In the genomic region with DNA sequence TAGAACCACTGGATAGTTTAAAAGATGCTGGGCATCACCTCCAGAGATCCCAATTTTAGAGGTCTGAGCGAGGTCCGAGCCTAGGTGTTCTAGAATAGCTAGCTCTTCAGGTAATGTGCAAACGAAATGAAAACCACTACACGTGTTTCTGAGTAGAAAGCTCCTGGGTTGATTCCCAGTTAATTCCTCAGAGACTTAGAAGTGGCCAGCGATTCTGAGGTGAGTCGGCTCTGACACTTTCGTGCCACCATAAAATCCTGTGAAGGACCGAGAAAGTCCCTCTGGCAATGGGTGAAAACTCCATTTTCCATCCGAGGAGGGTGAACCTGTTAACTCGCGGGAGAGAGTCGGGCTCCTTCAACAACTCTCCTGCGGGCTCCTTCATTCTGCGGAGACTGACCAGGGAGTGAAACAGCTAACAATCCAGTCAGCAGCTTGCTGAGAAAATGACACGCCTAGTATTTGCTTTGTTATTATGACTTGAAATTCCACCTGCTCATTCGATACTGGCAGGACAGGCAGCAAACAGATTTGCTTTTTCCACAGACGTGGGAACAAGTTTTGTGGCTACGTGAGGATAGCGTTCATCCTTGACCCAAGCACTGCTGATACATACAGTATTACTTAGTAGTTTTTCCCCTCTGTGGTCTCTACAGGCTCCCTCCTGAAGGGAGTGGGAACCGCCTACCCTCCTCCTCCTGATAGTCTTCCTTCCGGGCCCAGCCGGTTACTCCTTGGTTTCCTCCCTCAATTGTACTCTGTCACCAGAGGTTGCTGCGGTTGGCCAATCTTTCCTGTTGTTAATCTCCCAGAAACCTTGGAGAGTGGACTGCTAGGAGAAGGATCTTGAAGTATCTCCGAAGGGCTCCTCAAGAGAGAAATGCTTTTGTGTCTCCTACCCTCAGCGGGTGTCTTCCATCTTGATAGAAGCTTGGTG, we compare ENCODE assay signal across 8 mouse cellular contexts. TPM values are rescaled to one million over a fixed set of nuclear protein-coding genes. Genes with fewer than 3 reads are reported as not detected.
DNase-seq lines count a peak whose midpoint lies in the region; ATAC-seq and TF ChIP-seq lines count a peak whose summit lies in the region.

No protein-coding gene starts in this region.

- H3K36me3 ChIP-seq in embryonic facial prominence, embryonic 11.5 days (replicated peaks; ENCODE audit: control insufficient read depth, insufficient read depth, low read depth, low read length) = no peaks in the 10 kb centered on the region
- H3K36me3 ChIP-seq in hindbrain, embryonic 13.5 days = no peaks in the 10 kb centered on the region
- no peaks in the 10 kb centered on the region for H3K36me3 ChIP-seq in liver, postnatal 0 days (replicated peaks; ENCODE audit: insufficient read depth, low read length)
- H3K36me3 ChIP-seq in small intestine, adult 2 months (ENCODE audit: control insufficient read depth, insufficient read depth, low read length) = no peaks in the 10 kb centered on the region

- no peak for TF ChIP-seq POLR2A in small intestine, adult 2 months (IDR thresholded peaks at IDR 0.05; ENCODE audit: low read depth, low read length)

- WGBS in embryonic facial prominence, embryonic 11.5 days = 18% methylated on average over 25 of the region's 25 CpGs
- WGBS in hindbrain, embryonic 13.5 days = 22% methylated on average over 25 of the region's 25 CpGs
- 7% methylated on average over 25 of the region's 25 CpGs for WGBS in liver, postnatal 0 days (ENCODE audit: insufficient replicate concordance)
- 6% methylated on average over 25 of the region's 25 CpGs for WGBS in small intestine, adult 2 months

- no peak overlapping the region for H3K27ac ChIP-seq in embryonic facial prominence, embryonic 11.5 days (replicated peaks; ENCODE audit: low read depth, low read length)
- H3K27ac ChIP-seq in hindbrain, embryonic 13.5 days = no peak overlapping the region
- H3K27ac ChIP-seq in liver, postnatal 0 days (ENCODE audit: low read depth) = peak overlapping the region; percentile 26; the same call in 1 of the 2 replicates
- peak overlapping the region; percentile 71 for H3K27ac ChIP-seq in small intestine, adult 2 months (ENCODE audit: insufficient read depth, low read depth, low read length)

- no peak for TF ChIP-seq EP300 in liver, postnatal 0 days (IDR thresholded peaks at IDR 0.05; ENCODE audit: low read depth)

- peak overlapping the region; percentile 44 for H3K4me3 ChIP-seq in embryonic facial prominence, embryonic 11.5 days (ENCODE audit: low read depth, low read length)
- peak overlapping the region; percentile 57 for H3K4me3 ChIP-seq in hindbrain, embryonic 13.5 days
- H3K4me3 ChIP-seq in liver, postnatal 0 days (ENCODE audit: low read depth, low read length) = peak overlapping the region; percentile 66
- peak overlapping the region; percentile 89 for H3K4me3 ChIP-seq in small intestine, adult 2 months (ENCODE audit: low read depth, low read length)

- no peak for DNase-seq in cerebellum, adult 11 months
- DNase-seq in embryonic facial prominence, embryonic 11.5 days (ENCODE audit: low spot score) = no peak
- no peak for DNase-seq in liver, postnatal 0 days
- no peak for DNase-seq in frontal cortex, postnatal 36 days (ENCODE audit: low spot score in 2 of 2)
- DNase-seq in embryo, embryonic 11 days = no peak

- H3K4me2 ChIP-seq in embryonic facial prominence, embryonic 11.5 days (ENCODE audit: low read depth, low read length) = peak overlapping the region; percentile 87
- peak overlapping the region; percentile 66 for H3K4me2 ChIP-seq in hindbrain, embryonic 13.5 days
- H3K4me2 ChIP-seq in liver, postnatal 0 days (ENCODE audit: low read depth, low read length) = peak overlapping the region; percentile 97

- ATAC-seq in cerebellum, adult (ENCODE audit: insufficient number of reproducible peaks, low FRiP score, low TSS enrichment) = 0 out of 2 replicates have a peak, but pooled peaks have one; percentile 12
- no peak for ATAC-seq in embryonic facial prominence, embryonic 11.5 days (replicated peaks; ENCODE audit: insufficient number of reproducible peaks, low FRiP score, low TSS enrichment, low read depth)
- ATAC-seq in hindbrain, embryonic 13.5 days (ENCODE audit: low FRiP score) = no peak
- ATAC-seq in liver, postnatal 0 days = 0 out of 2 replicates have a peak, but pooled peaks have one; percentile 27

- H3K27me3 ChIP-seq in embryonic facial prominence, embryonic 11.5 days (ENCODE audit: control insufficient read depth, insufficient read depth, low read length) = peaks cover 10% of the 10 kb centered on the region
- peaks cover 27% of the 10 kb centered on the region for H3K27me3 ChIP-seq in hindbrain, embryonic 13.5 days
- H3K27me3 ChIP-seq in liver, postnatal 0 days (ENCODE audit: insufficient read depth, low read length) = no peaks in the 10 kb centered on the region
- H3K27me3 ChIP-seq in small intestine, adult 2 months (ENCODE audit: control insufficient read depth, insufficient read depth, low read length) = no peaks in the 10 kb centered on the region

- TF ChIP-seq CTCF in liver, postnatal 0 days (IDR thresholded peaks at IDR 0.05; ENCODE audit: low read depth) = no peak
- no peak for TF ChIP-seq CTCF in small intestine, adult 2 months (IDR thresholded peaks at IDR 0.05; ENCODE audit: extremely low read depth, insufficient read length, insufficient replicate concordance, low read depth, low read length)

- no peaks in the 10 kb centered on the region; the same call in 1 of the 2 replicates for H3K4me1 ChIP-seq in embryonic facial prominence, embryonic 11.5 days (ENCODE audit: control insufficient read depth, insufficient read depth, low read length)
- peaks cover 16% of the 10 kb centered on the region for H3K4me1 ChIP-seq in hindbrain, embryonic 13.5 days (replicated peaks)
- peaks cover 21% of the 10 kb centered on the region for H3K4me1 ChIP-seq in liver, postnatal 0 days (ENCODE audit: insufficient read depth)
- peaks cover 19% of the 10 kb centered on the region for H3K4me1 ChIP-seq in small intestine, adult 2 months (ENCODE audit: control insufficient read depth, insufficient read depth, insufficient read length, low read length)

- H3K9me3 ChIP-seq in embryonic facial prominence, embryonic 11.5 days (replicated peaks; ENCODE audit: control insufficient read depth, low read length) = no peaks in the 10 kb centered on the region
- H3K9me3 ChIP-seq in hindbrain, embryonic 13.5 days = no peaks in the 10 kb centered on the region
- no peaks in the 10 kb centered on the region for H3K9me3 ChIP-seq in liver, postnatal 0 days (ENCODE audit: low read length)

- no peak overlapping the region for H3K9ac ChIP-seq in embryonic facial prominence, embryonic 11.5 days (replicated peaks; ENCODE audit: low read length)
- H3K9ac ChIP-seq in hindbrain, embryonic 13.5 days = peak overlapping the region; percentile 81
- peak overlapping the region; percentile 66 for H3K9ac ChIP-seq in liver, postnatal 0 days (replicated peaks)

RNA-seq across cellular contexts. Expression of a gene that starts 7.5 kb away (rescaled TPM):
- polyA plus RNA-seq in embryonic facial prominence, embryonic 11.5 days (2014; fragmentation: Nextera tagmentation; extraction: Ambion mirVana) = 1.1 and 2.0 TPM in 2 replicates
- polyA plus RNA-seq in hindbrain, embryonic 13.5 days (2015; fragmentation: Nextera tagmentation; extraction: Ambion mirVana) = 2.4 and 2.7 TPM in 2 replicates
- 0.75 and 1.0 TPM in 2 replicates for polyA plus RNA-seq in liver, postnatal 0 days (2015; fragmentation: Nextera tagmentation; extraction: Ambion mirVana)
- polyA plus RNA-seq in small intestine, adult 2 months (2012; rRNA removed) = 0.56 and 3.4 TPM in 2 replicates

RNA-seq across cellular contexts. Expression of a gene that starts 16.7 kb away (rescaled TPM):
- polyA plus RNA-seq in embryonic facial prominence, embryonic 11.5 days (2014; fragmentation: Nextera tagmentation; extraction: Ambion mirVana) = 3.2 and 4.1 TPM in 2 replicates
- polyA plus RNA-seq in hindbrain, embryonic 13.5 days (2015; fragmentation: Nextera tagmentation; extraction: Ambion mirVana) = 8.2 and 11.2 TPM in 2 replicates
- 3.4 and 3.9 TPM in 2 replicates for polyA plus RNA-seq in liver, postnatal 0 days (2015; fragmentation: Nextera tagmentation; extraction: Ambion mirVana)
- polyA plus RNA-seq in small intestine, adult 2 months (2012; rRNA removed) = 29.4 and 36.0 TPM in 2 replicates

RNA-seq across cellular contexts. Expression of a gene that starts 19.1 kb away (rescaled TPM):
- 183 and 199 TPM in 2 replicates for polyA plus RNA-seq in embryonic facial prominence, embryonic 11.5 days (2014; fragmentation: Nextera tagmentation; extraction: Ambion mirVana)
- 317 and 326 TPM in 2 replicates for polyA plus RNA-seq in hindbrain, embryonic 13.5 days (2015; fragmentation: Nextera tagmentation; extraction: Ambion mirVana)
- 52.4 and 53.8 TPM in 2 replicates for polyA plus RNA-seq in liver, postnatal 0 days (2015; fragmentation: Nextera tagmentation; extraction: Ambion mirVana)
- polyA plus RNA-seq in small intestine, adult 2 months (2012; rRNA removed) = 23.5 and 26.9 TPM in 2 replicates

RNA-seq across cellular contexts. Expression of a gene that starts 29.6 kb away (rescaled TPM):
- polyA plus RNA-seq in embryonic facial prominence, embryonic 11.5 days (2014; fragmentation: Nextera tagmentation; extraction: Ambion mirVana) = 15.0 and 18.0 TPM in 2 replicates
- polyA plus RNA-seq in hindbrain, embryonic 13.5 days (2015; fragmentation: Nextera tagmentation; extraction: Ambion mirVana) = 39.8 and 40.0 TPM in 2 replicates
- polyA plus RNA-seq in liver, postnatal 0 days (2015; fragmentation: Nextera tagmentation; extraction: Ambion mirVana) = 8.6 and 8.8 TPM in 2 replicates
- 37.4 and 60.4 TPM in 2 replicates for polyA plus RNA-seq in small intestine, adult 2 months (2012; rRNA removed)

RNA-seq across cellular contexts. Expression of a gene that starts 30.7 kb away (rescaled TPM):
- polyA plus RNA-seq in embryonic facial prominence, embryonic 11.5 days (2014; fragmentation: Nextera tagmentation; extraction: Ambion mirVana) = 4.8 and 5.0 TPM in 2 replicates
- 58.4 and 59.3 TPM in 2 replicates for polyA plus RNA-seq in hindbrain, embryonic 13.5 days (2015; fragmentation: Nextera tagmentation; extraction: Ambion mirVana)
- polyA plus RNA-seq in liver, postnatal 0 days (2015; fragmentation: Nextera tagmentation; extraction: Ambion mirVana) = 1.9 and 2.0 TPM in 2 replicates
- 27.0 and 30.1 TPM in 2 replicates for polyA plus RNA-seq in small intestine, adult 2 months (2012; rRNA removed)

Comparison
In these comparisons a context has a peak if more than half of its experiments do, and no peak if none do; other contexts are left out.
1. ATAC-seq: peak in cerebellum, adult (single experiment) and liver, postnatal 0 days (single experiment); none in embryonic facial prominence, embryonic 11.5 days (single experiment) and hindbrain, embryonic 13.5 days (single experiment).
2. H3K27ac ChIP-seq: peak in liver, postnatal 0 days (single experiment) and small intestine, adult 2 months (single experiment); none in embryonic facial prominence, embryonic 11.5 days (single experiment) and hindbrain, embryonic 13.5 days (single experiment).
3. Peak in every context shown above with its lines, with median percentiles within 50 percentile points of each other: H3K4me2 ChIP-seq and H3K4me3 ChIP-seq.